Mouse (Mus musculus) heart, postnatal 36 days (tissue): Measurements from ENCODE around the gene Acat1. TPM values are rescaled to one million over a fixed set of nuclear protein-coding genes. Genes with fewer than 3 reads are reported as not detected.

Experiments
- DNase-seq, 2 experiments: peaks; one replicate each; pipeline ENCODE4 v3.0.0; 2021 to 2022
- intact Hi-C: fragments of 180-260 bp; cut with DNase I; formaldehyde crosslinking; loops from one replicate; pipeline ENCODE4 v1.15.1; 2025
- total RNA-seq, 2 experiments: library from RNA; stranded (reverse); gene quantifications; 2 replicates each; pipeline ENCODE4 v1.2.3; 2021

The Acat1 gene
- total RNA-seq, 2 experiments from 2014 or later, result 314 to 319 TPM

DNA sequence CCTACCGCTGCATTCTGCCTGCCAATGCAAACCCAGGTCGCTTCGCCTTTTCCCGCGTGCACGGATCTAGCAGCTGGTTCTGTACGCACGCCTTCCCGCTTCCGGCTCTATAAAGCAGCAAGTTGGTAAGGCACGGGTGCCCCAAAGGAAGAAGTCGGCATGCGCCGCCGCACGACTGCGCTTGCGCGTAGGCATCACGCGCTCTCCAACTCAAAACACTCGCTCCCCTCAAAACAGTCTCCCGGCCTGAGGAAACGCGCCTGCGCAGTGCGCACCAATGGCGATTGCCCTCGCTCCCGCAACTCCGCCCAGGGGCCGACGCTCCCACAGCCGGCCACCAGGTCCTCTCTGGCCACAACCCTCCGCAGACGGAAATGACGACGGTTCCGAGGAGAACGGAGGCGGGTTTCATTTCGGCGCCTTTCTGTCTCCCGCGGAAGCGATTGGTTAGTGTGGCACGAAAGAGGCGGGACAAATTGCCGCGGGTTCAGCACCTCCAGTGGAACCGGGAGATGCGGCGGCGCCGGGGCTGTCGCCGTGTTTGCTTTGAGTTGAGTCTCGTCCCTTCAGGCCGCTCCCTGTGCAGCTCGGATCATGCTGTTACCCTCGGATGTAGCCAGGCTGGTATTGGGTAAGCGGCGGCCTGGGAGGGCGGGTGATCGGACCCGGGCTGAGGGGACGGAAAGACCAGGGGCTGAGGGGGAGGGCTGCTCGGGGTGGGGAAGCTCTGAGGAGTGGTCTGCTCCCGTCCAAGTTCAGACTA is 73.4 kb downstream of the Acat1 start, which contains the start of the genes Atm and Npat:
Atm (minus strand) TSS at position 183 of the 763 bp plus-strand sequence.
Npat (plus strand) TSS at position 490 of the 763 bp plus-strand sequence.
- peak; percentile 98 for DNase-seq
- intact Hi-C loops, result loop anchor here (5.0 kb wide), 3 partner anchors 76 to 289 kb away; partner anchors contain the start of genes Acat1 and Ddx10

DNA sequence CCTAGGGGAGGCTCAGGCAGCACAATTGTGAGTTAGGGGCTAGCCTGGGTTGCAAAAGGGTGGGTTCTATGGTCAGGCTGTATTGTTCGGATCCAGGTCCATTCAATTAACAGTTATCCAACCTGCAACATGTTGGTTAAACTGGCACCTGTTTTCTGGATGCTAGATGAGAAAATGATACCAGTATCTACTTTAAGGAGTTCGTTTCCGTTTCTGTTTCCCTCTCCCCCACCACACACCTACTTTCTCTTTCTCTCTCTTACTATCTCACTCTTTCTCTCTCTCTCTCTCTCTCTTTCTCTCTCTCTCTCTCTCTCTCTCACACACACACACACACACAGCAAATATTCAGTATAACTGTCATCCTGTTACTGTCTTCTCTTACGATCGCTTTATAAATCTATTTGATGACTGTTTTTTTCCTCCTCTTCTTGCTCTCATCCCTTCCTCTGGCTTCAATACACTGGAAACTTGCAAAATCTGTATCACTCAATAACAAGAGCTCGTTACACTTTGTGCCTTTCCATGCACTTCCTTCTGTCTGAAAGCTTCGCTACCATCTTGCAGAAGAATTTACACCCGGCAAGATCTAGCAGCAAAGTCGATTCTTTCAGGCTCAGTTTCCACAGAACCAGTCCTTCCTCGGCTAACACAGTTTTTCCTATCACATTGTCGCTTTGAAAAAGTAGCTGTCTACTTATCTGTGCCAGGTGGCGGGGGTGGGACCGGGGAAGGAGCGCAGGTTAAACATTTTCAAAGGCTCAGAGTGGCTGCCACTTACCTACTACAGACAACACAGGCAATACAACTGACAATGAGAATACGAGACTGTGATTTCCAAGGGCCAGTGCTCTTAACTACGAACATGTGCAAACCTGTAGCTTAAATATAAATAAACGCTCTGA is 74.5 kb downstream of the Acat1 start:
- intact Hi-C loops, result loop anchor here (5.0 kb wide), 3 partner anchors 77 to 288 kb away; partner anchors contain the start of genes Acat1 and Ddx10
- peak; percentile 2 to 3 for DNase-seq

Other genes with a start within 250 kb of the Acat1 start
- gene Kdelc2, start 226.4 kb downstream of the Acat1 start, total RNA-seq, result 1 to 10 TPM; 8.1 to 9.3 TPM
- under 1 TPM in 1 of 2 experiments, not detected in 1; 0.35 TPM for gene 4930550C14Rik, start 208.1 kb downstream of the Acat1 start, total RNA-seq
- gene Atm, start 73.6 kb downstream of the Acat1 start, total RNA-seq, result 10 to 100 TPM in 1 of 2 experiments, 1 to 10 TPM in 1; 8.7 to 10.4 TPM
- gene Npat, start 73.3 kb downstream of the Acat1 start, total RNA-seq, result 1 to 10 TPM; 7.0 to 8.1 TPM
- gene Cul5, start 59.6 kb upstream of the Acat1 start, total RNA-seq, result 10 to 100 TPM; 50.6 to 50.8 TPM
- under 1 TPM in 1 of 2 experiments, not detected in 1; 0.17 TPM for gene Rab39, start 95.8 kb upstream of the Acat1 start, total RNA-seq
- gene Slc35f2, start 161.2 kb upstream of the Acat1 start, total RNA-seq, result not detected
- gene Sln, start 239.8 kb upstream of the Acat1 start, total RNA-seq, result 10 to 100 TPM; 67.1 to 99.1 TPM